Mouse (Mus musculus) CD8-positive naive resting alpha-beta T cell, adult 2 months (primary cell): Measurements from ENCODE around the gene Clasrp.

Experiments
- DNase-seq, 2 experiments: peaks; one replicate each; pipeline ENCODE4 v3.0.0; 2022; ENCODE audit warnings: low read depth in 2 of 2, low spot score in 2 of 2

Clasrp gene

GRCm38 (mm10) chr7:19534676-19535075 lies 69.6 kb downstream of the Clasrp start:
- no peak for DNase-seq

GRCm38 (mm10) chr7:19532240-19532639 lies 72.0 kb downstream of the Clasrp start:
- DNase-seq: no peak

- DNase-seq: no peak
Measured at GRCm38 (mm10) chr7:19531077-19531476, 73.2 kb downstream of the Clasrp start.
